Comparison of ENCODE assay signal across 8 mouse cellular contexts in genomic region chr1:153752521-153752920, GRCm38 (mm10). TPM values are rescaled to one million over a fixed set of nuclear protein-coding genes. Genes with fewer than 3 reads are reported as not detected.
DNase-seq lines count a peak whose midpoint lies in the region; ATAC-seq and TF ChIP-seq lines count a peak whose summit lies in the region.

No protein-coding gene starts in this region.

- no peak overlapping the region for H3K27ac ChIP-seq in forebrain, embryonic 15.5 days (replicated peaks)
- H3K27ac ChIP-seq in forebrain, embryonic 11.5 days (ENCODE audit: low read depth, low read length): no peak overlapping the region
- H3K27ac ChIP-seq in lung, postnatal 0 days (ENCODE audit: low read length): peak overlapping the region; percentile 92

- peaks cover 40% of the 10 kb centered on the region for H3K4me1 ChIP-seq in forebrain, embryonic 15.5 days
- peaks cover 3% of the 10 kb centered on the region; the same call in 1 of the 2 replicates for H3K4me1 ChIP-seq in forebrain, embryonic 11.5 days (replicated peaks; ENCODE audit: control insufficient read depth, insufficient read depth, low read length)
- H3K4me1 ChIP-seq in lung, postnatal 0 days (ENCODE audit: insufficient read depth, low read depth, low read length): peaks cover 10% of the 10 kb centered on the region; the same call in 1 of the 2 replicates

- ATAC-seq in forebrain, embryonic 15.5 days (replicated peaks): no peak
- ATAC-seq in forebrain, embryonic 11.5 days (replicated peaks; ENCODE audit: low FRiP score): no peak
- ATAC-seq in lung, postnatal 0 days: no peak

- 93% methylated on average over 6 of the region's 6 CpGs for WGBS in forebrain, embryonic 15.5 days
- WGBS in forebrain, embryonic 11.5 days: 87% methylated on average over 6 of the region's 6 CpGs
- WGBS in lung, postnatal 0 days: 63% methylated on average over 6 of the region's 6 CpGs

- DNase-seq in forebrain, embryonic 11.5 days (ENCODE audit: low spot score): no peak
- DNase-seq in thymus, postnatal 4 days: peak; percentile 23
- no peak for DNase-seq in thymus, postnatal 36 days
- peak; percentile 78 for DNase-seq in lung, postnatal 0 days (ENCODE audit: low spot score)
- DNase-seq in right cerebral cortex, postnatal 25 days: no peak
- DNase-seq in ovary, postnatal 10 days (ENCODE audit: low spot score): no peak
- DNase-seq in left cerebral cortex, postnatal 25 days (ENCODE audit: low spot score in 2 of 2): no peak

- peaks cover 14% of the 10 kb centered on the region for H3K36me3 ChIP-seq in forebrain, embryonic 15.5 days
- H3K36me3 ChIP-seq in forebrain, embryonic 11.5 days (ENCODE audit: control insufficient read depth, insufficient read depth, low read length): no peaks in the 10 kb centered on the region
- H3K36me3 ChIP-seq in lung, postnatal 0 days (ENCODE audit: insufficient read depth, low read length): no peaks in the 10 kb centered on the region

- no peak overlapping the region for H3K4me2 ChIP-seq in forebrain, embryonic 15.5 days (replicated peaks)
- H3K4me2 ChIP-seq in forebrain, embryonic 11.5 days (ENCODE audit: low read depth, low read length, severe bottlenecking): no peak overlapping the region
- peak overlapping the region; percentile 66 for H3K4me2 ChIP-seq in lung, postnatal 0 days (replicated peaks; ENCODE audit: low read depth, low read length)

- 0 out of 2 replicates have a peak, but pooled peaks have one; percentile 25 for TF ChIP-seq EP300 in lung, postnatal 0 days (IDR thresholded peaks at IDR 0.05)

- no peak overlapping the region for H3K4me3 ChIP-seq in forebrain, embryonic 15.5 days
- H3K4me3 ChIP-seq in forebrain, embryonic 11.5 days (ENCODE audit: low read depth, low read length): no peak overlapping the region
- peak overlapping the region; percentile 43 for H3K4me3 ChIP-seq in lung, postnatal 0 days (ENCODE audit: low read depth, low read length)

- H3K9me3 ChIP-seq in forebrain, embryonic 15.5 days: no peaks in the 10 kb centered on the region
- H3K9me3 ChIP-seq in forebrain, embryonic 11.5 days (ENCODE audit: control insufficient read depth, low read length): no peaks in the 10 kb centered on the region
- no peaks in the 10 kb centered on the region for H3K9me3 ChIP-seq in lung, postnatal 0 days (ENCODE audit: low read length)

- intact Hi-C loops in left cerebral cortex, postnatal 25 days (cut with DNase I): loop anchor here (5.0 kb wide), 1 partner anchor 55 kb away; no protein-coding TSS in a partner anchor

- H3K9ac ChIP-seq in forebrain, embryonic 15.5 days (replicated peaks): 0 out of 2 replicates have a peak overlapping the region, but pooled peaks have one; percentile 1
- no peak overlapping the region for H3K9ac ChIP-seq in forebrain, embryonic 11.5 days (ENCODE audit: low read length)
- peak overlapping the region; percentile 54; the same call in 1 of the 2 replicates for H3K9ac ChIP-seq in lung, postnatal 0 days (replicated peaks; ENCODE audit: low read depth)

- no peak for TF ChIP-seq CTCF in lung, postnatal 0 days (IDR thresholded peaks at IDR 0.05)

- no peaks in the 10 kb centered on the region for H3K27me3 ChIP-seq in forebrain, embryonic 15.5 days
- no peaks in the 10 kb centered on the region for H3K27me3 ChIP-seq in forebrain, embryonic 11.5 days (ENCODE audit: control insufficient read depth, insufficient read depth, low read length)
- H3K27me3 ChIP-seq in lung, postnatal 0 days (replicated peaks; ENCODE audit: insufficient read depth, low read length): no peaks in the 10 kb centered on the region

RNA-seq across cellular contexts. Expression of gene Rnasel, which starts 3.3 kb away (rescaled TPM):
- polyA plus RNA-seq in forebrain, embryonic 15.5 days (2015; fragmentation: Nextera tagmentation; extraction: Ambion mirVana): 42.5 and 44.4 TPM in 2 replicates
- polyA plus RNA-seq in forebrain, embryonic 11.5 days (2014; fragmentation: Nextera tagmentation; extraction: Ambion mirVana): 19.3 and 19.5 TPM in 2 replicates
- polyA plus RNA-seq in lung, postnatal 0 days (2015; fragmentation: Nextera tagmentation; extraction: Ambion mirVana): 13.1 and 16.6 TPM in 2 replicates
- 1 to 10 TPM; 8.8 to 9.3 TPM for total RNA-seq in left cerebral cortex, postnatal 25 days (2021)

RNA-seq across cellular contexts. Expression of gene Rgs16, which starts 12.4 kb away (rescaled TPM):
- 39.2 and 42.1 TPM in 2 replicates for polyA plus RNA-seq in forebrain, embryonic 15.5 days (2015; fragmentation: Nextera tagmentation; extraction: Ambion mirVana)
- polyA plus RNA-seq in forebrain, embryonic 11.5 days (2014; fragmentation: Nextera tagmentation; extraction: Ambion mirVana): 24.3 and 25.3 TPM in 2 replicates
- polyA plus RNA-seq in lung, postnatal 0 days (2015; fragmentation: Nextera tagmentation; extraction: Ambion mirVana): 3.8 and 8.4 TPM in 2 replicates
- 1 to 10 TPM; 7.1 to 8.7 TPM for total RNA-seq in left cerebral cortex, postnatal 25 days (2021)

Comparison
In these comparisons a context has a peak if more than half of its experiments do, and no peak if none do; other contexts are left out.
1. DNase-seq: peak in thymus, postnatal 4 days (single experiment) and lung, postnatal 0 days (single experiment); none in forebrain, embryonic 11.5 days (single experiment), thymus, postnatal 36 days (0 of 2), right cerebral cortex, postnatal 25 days (single experiment), ovary, postnatal 10 days (single experiment) and left cerebral cortex, postnatal 25 days (0 of 2).